Mouse (Mus musculus): ENCODE measurements around the gene Itfg1. TPM values are rescaled to one million over a fixed set of nuclear protein-coding genes. Genes with fewer than 3 reads are reported as not detected.

Gene Itfg1
- total and polyA plus RNA-seq, 2 experiments from 2014 or later = 219 to 282 TPM

DNA sequence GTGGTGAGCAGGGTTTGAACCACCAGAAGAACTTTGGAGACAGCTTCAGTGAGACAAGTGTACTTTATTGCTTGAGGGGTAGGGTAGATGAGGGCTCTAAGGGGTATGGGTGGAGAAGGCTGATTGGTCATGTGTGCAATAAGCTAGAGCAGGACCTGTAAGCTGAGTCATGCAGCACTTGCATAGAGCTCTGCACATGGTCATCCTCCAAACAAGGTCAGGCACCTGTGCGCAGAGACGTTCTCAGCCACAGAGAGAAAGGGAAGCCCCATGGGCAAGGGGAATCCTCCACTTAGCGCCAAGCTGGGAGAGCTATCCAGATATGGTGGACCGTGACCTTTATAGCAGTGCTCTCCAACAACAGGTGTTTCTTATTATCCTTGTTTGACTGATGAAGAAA lies 124.0 kb downstream of the Itfg1 start:
- no peaks in the 10 kb centered on the region for H3K9me3 ChIP-seq (ENCODE audit: low read length)
- no peak for TF ChIP-seq CTCF (IDR thresholded peaks at IDR 0.05; ENCODE audit: low read depth)
- H3K4me2 ChIP-seq (ENCODE audit: low read depth) = no peak overlapping the region
- ATAC-seq (no peak), DNase-seq (no peak)
- peaks cover 4% of the 10 kb centered on the region; the same call in 1 of the 2 replicates for H3K36me3 ChIP-seq (ENCODE audit: insufficient read depth)
- no peaks in the 10 kb centered on the region for H3K27me3 ChIP-seq (ENCODE audit: insufficient read depth, low read length)
- H3K4me3 ChIP-seq (ENCODE audit: low read depth, low read length) = no peak overlapping the region
- no peaks in the 10 kb centered on the region for H3K4me1 ChIP-seq (ENCODE audit: insufficient read depth)
- WGBS = 95% methylated on average over 4 of the region's 4 CpGs
- H3K9ac ChIP-seq = no peak overlapping the region
- H3K27ac ChIP-seq (ENCODE audit: low read depth, low read length) = no peak overlapping the region

DNA sequence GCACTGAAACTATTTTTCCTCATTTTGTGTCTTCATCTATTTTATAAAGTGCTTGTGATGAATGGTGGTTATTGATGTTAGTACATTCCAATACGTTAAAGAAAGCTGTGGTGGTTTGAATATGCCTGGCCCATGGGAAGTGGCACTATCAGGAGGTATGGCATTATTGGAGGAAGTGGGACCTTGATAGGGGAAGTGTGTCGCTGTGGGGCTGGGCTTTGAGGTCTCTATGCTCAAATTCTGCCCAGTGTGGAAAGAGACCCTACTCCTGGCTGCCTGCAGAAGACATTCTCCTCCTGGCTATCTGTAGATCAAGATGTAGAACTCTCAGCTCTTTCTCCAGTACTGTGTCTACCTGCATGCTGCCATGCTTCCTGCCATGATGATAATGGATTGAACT lies 133.7 kb downstream of the Itfg1 start:
- Histone ChIP-seq H3K4me3 (ENCODE audit: low read depth, low read length) (no peak overlapping the region), H3K4me2 (ENCODE audit: low read depth) (no peak overlapping the region), H3K4me1 (ENCODE audit: insufficient read depth) (no peaks in the 10 kb centered on the region), H3K36me3 (ENCODE audit: insufficient read depth) (no peaks in the 10 kb centered on the region), H3K27ac (ENCODE audit: low read depth, low read length) (no peak overlapping the region), H3K9me3 (ENCODE audit: low read length) (no peaks in the 10 kb centered on the region), H3K9ac (no peak overlapping the region), H3K27me3 (ENCODE audit: insufficient read depth, low read length) (no peaks in the 10 kb centered on the region; the same call in 1 of the 2 replicates)
- 72% methylated on average over 2 of the region's 2 CpGs for whole genome bisulfite sequencing
- DNase-seq = no peak
- TF ChIP-seq CTCF (IDR thresholded peaks at IDR 0.05; ENCODE audit: low read depth) = no peak
- ATAC-seq = no peak

DNA sequence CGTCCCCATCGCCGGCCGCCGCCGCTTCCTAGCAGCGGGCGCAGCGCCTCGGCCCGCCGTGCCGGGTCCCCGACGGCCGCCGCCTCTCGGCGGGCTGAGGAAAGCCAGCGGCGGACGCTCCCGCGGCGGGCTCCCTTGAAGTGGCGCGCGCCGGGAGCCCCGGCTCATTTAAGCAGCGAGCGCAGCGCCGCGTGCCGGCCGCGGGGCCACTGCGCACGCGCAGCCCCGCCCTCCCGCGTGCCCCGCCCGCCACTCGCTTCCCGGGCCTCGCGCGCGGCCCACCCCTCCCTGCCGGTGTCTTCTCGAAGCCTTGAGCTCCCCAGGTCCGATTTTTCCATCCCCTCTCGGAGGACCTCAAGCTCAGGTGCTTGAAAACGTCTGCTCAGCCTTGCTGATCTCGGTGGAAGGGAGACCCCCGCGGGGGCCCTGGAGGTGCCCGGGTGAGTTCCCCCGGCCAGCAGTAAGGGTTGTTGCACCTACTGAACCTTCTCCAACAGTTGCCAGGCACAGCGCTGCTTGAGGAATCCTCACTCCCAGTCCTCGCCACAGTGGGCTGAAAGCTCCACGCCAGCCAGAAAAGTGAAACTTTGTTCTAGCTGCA lies 139.9 kb downstream of the Itfg1 start, which contains the start of gene Neto2:
Neto2 (minus strand) TSS at position 174 of the 601 bp plus-strand sequence.
- peak; percentile 93 for ATAC-seq
- Histone ChIP-seq H3K4me1 (ENCODE audit: insufficient read depth) (peaks cover 7% of the 10 kb centered on the region; the same call in 1 of the 2 replicates), H3K4me2 (ENCODE audit: low read depth) (peak within 1 kb of the TSS; percentile 79), H3K9me3 (ENCODE audit: low read length) (no peaks in the 10 kb centered on the region), H3K4me3 (ENCODE audit: low read depth, low read length) (peak within 1 kb of the TSS; percentile 73), H3K9ac (peak within 1 kb of the TSS; percentile 95), H3K36me3 (ENCODE audit: insufficient read depth) (no peaks in the 10 kb centered on the region), H3K27me3 (ENCODE audit: insufficient read depth, low read length) (no peaks in the 10 kb centered on the region; the same call in 1 of the 2 replicates), H3K27ac (ENCODE audit: low read depth, low read length) (peak within 1 kb of the TSS; percentile 97)
- 3% methylated on average over 56 of the region's 65 CpGs for WGBS
- no peak for TF ChIP-seq CTCF (IDR thresholded peaks at IDR 0.05; ENCODE audit: low read depth)
- DNase-seq = peak; percentile 95

DNA sequence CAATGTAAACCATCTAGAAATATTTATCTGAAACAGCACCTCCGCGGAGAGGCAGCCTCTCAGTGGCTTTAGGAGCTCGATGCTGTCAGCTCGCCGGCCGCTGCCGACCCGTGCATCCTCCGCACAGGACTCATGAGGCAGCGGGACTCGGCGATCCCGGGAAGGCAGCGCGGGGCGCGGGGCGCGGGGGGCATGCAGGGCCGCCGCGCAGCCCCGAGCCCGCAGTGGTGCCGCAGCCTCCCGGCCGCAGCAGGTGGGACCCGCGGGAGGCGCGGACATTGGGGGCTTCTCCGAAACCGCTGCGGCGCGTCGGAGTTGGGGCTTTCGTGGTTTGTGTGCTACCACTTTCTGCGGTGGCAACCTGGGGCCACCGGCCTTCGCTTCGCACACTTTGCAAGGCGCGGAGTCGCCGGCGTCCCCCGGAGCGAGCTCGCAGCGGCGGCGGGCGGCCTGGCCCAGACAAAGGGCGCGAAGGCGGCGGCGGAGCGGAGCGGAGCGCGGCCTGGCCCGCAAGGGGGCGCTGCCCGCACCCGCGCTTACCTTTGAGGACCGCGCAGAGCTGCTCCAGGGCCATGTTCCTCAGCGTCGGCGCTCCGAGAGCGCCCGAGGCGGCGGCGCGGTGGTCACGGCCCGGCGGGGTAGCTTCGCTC lies 140.5 kb downstream of the Itfg1 start:
- peak; percentile 96 for ATAC-seq
- WGBS = 2% methylated on average over 80 of the region's 84 CpGs
- no peaks in the 10 kb centered on the region for H3K36me3 ChIP-seq (ENCODE audit: insufficient read depth)
- TF ChIP-seq CTCF (IDR thresholded peaks at IDR 0.05; ENCODE audit: low read depth) = peak; percentile 69
- peak overlapping the region; percentile 97 for H3K27ac ChIP-seq (ENCODE audit: low read depth, low read length)
- H3K9ac ChIP-seq = peak overlapping the region; percentile 95
- DNase-seq = peak; percentile 90
- no peaks in the 10 kb centered on the region; the same call in 1 of the 2 replicates for H3K27me3 ChIP-seq (ENCODE audit: insufficient read depth, low read length)
- no peaks in the 10 kb centered on the region for H3K9me3 ChIP-seq (ENCODE audit: low read length)
- peaks cover 7% of the 10 kb centered on the region; the same call in 1 of the 2 replicates for H3K4me1 ChIP-seq (ENCODE audit: insufficient read depth)
- peak overlapping the region; percentile 73 for H3K4me3 ChIP-seq (ENCODE audit: low read depth, low read length)
- peak overlapping the region; percentile 79 for H3K4me2 ChIP-seq (ENCODE audit: low read depth)

DNA sequence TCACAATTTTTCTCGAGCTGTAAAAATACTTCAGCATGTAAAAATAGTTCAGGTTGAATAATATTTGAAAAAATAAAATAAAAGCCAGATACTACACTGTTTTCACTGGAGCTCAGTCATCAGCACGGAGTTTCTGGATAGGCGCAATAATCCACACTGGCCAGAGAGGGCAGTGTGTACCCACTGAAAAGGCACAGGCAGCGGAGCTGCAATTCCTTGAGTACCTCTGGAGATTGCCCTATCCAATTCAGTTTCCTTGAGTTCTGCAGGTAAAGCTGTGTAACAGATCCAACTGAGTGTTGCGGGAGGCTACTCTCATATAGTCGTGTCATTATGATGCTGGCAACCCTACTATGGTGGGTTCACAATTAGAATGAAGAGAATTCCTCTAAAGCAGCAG lies 141.7 kb downstream of the Itfg1 start:
- Histone ChIP-seq H3K9ac (peak overlapping the region; percentile 2; the same call in 1 of the 2 replicates), H3K9me3 (ENCODE audit: low read length) (no peaks in the 10 kb centered on the region), H3K4me2 (ENCODE audit: low read depth) (peak overlapping the region; percentile 43), H3K4me3 (ENCODE audit: low read depth, low read length) (peak overlapping the region; percentile 23), H3K36me3 (ENCODE audit: insufficient read depth) (no peaks in the 10 kb centered on the region), H3K27me3 (ENCODE audit: insufficient read depth, low read length) (no peaks in the 10 kb centered on the region), H3K27ac (ENCODE audit: low read depth, low read length) (no peak overlapping the region), H3K4me1 (ENCODE audit: insufficient read depth) (peaks cover 7% of the 10 kb centered on the region; the same call in 1 of the 2 replicates)
- peak; percentile 44 for ATAC-seq
- under 1% methylated on average over 6 of the region's 6 CpGs for WGBS
- TF ChIP-seq CTCF (IDR thresholded peaks at IDR 0.05; ENCODE audit: low read depth) = peak; percentile 93
- DNase-seq = peak; percentile 92

Small RNA genes within 50 kb of the gene (microRNA-seq; reads per million reads assigned to microRNA genes)
- 0 to 0.12 reads per million in 2 experiments for gene Mir8109

Other genes starting within 250 kb of the Itfg1 start
- gene Neto2, start 140.0 kb downstream of the Itfg1 start, total RNA-seq (2014; rRNA removed) = 186 and 225 TPM in 2 replicates
- gene Neto2, start 140.0 kb downstream of the Itfg1 start, polyA plus RNA-seq (2015; fragmentation: Nextera tagmentation; extraction: Ambion mirVana) = 65.3 and 71.4 TPM in 2 replicates
- gene Phkb, start within 50 bp of the Itfg1 start, total RNA-seq (2014; rRNA removed) = 20.0 and 30.9 TPM in 2 replicates
- 15.6 and 21.3 TPM in 2 replicates for gene Phkb, start within 50 bp of the Itfg1 start, polyA plus RNA-seq (2015; fragmentation: Nextera tagmentation; extraction: Ambion mirVana)

Measured in forebrain, postnatal 0 days (tissue).